Mouse (Mus musculus): ENCODE data around the gene Dnah14.
A peak's percentile ranks its signal among the peaks of the same experiment; 100 is the strongest.
"Not testable (repeated sequence)": the region's sequence is repeated elsewhere in the genome, so short reads cannot be mapped to it uniquely, and the experiment has no call there.

Dnah14 gene

GRCm38 (mm10) chr1:181599376-181599775 lies 23.0 kb downstream of the Dnah14 start:
- no peak for DNase-seq (ENCODE audit: low spot score)

DNA sequence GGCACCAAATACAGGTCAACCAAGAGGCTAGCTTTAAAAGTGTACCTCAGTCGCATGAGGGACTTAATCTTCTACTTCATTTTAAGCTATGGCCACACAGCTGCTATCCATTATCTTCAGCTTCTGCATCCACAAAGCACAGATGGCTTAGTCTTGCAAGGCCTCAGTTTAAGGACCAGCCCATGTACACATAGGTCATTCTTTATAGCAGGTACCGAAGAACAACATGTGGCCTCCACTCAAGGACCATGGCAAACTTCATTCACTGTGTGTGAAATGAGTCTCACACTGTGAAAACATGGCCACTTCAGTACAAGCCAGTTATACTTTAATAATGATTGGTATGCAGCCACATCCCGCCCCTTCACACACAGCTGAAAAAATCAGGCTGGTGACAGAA lies 34.8 kb downstream of the Dnah14 start:
- no peak for DNase-seq (ENCODE audit: low spot score)

DNA sequence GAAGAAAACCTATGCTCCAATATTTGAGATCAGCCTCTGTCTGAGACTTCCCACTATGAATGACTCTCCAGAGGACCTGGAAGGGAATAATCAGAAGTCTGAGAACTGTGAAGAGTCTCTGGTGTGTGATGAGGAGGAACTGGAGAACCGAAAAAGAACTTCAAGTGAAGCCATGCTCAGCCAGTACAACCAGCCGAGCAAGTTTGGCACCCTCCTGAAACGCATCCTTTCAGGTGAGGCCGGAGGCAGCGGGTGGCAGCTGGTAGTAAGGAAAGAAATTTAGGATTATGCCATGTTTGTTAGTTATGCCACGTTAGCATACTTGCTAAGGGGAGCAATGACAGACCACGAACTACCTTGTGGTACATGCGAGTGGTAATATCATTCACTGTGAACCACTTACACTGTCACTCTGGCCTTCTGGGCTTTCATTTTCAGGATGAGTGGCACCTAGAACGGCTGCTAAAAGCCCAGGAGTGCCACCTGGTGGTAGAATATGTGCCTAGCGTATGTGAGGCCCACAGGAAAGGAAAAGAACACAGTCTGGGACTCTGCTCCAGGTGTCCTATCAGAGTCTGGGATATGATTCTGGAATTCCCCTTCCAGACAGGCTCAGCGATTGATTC lies 39.6 kb downstream of the Dnah14 start:
- DNase-seq (ENCODE audit: low spot score): peak; percentile 58

DNA sequence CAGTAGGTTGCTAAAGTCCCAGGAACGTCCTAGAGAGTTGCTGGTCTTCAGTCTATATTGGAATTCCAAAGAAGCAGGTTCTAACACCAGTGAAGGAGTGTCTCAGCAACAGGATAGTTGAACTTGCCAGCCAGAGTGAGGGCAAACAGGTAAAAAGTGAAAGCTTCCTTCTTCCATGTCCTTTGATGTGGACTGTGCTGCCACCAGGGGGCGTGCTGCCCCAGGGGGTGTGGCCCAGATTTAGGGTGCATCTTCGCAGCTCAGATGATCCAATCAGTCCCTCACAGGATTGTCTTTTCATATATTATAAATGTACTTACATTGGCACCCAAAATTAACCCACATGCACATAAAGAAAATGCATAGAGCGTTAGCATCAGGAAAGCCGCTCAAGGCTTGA lies 41.0 kb downstream of the Dnah14 start:
- DNase-seq (ENCODE audit: low spot score): no peak

DNA sequence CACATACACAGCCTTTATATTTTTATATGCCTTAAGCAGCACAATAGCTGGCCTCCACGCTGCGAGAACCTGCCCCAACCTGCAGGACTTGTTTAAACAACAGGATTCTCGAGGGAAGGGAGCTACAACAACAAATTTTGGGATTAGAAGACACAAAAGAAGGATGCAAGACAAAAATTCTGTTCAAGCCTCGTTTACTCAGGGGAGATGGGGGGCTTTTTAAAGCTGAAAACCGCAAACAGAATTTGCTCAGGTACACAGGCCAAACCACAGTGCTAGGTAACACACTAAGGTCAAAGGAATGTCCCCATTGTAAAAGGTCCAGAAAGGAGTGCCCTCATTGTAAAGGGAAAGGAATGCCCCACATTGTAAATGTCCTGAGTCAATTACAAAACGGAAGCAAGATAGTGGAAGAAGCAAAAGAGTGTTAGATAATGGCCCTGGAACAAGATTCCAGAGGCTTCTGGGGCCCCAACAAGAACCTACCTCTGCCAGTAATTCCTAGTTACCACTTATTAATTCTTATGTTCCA lies 46.9 kb downstream of the Dnah14 start:
- DNase-seq (ENCODE audit: low spot score): peak; percentile 4

DNA sequence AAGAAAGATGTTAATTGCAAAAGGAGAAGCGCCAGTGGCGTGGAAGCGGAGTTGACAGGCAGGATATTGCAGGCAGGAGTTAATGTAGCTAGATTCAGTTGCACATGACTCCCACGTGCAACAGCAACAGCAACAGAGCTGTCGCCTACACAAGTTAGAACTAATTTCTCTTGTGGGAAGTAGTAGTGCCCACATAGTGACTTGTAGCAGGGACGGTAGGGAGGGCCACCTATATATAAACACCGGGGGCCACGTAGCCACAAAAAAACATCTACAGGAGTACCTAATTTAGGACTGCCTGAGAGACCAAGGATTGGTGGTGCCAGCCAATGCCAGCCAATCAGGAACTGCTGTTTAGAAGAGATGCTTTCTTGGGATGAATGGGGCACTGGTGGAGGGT lies 48.5 kb downstream of the Dnah14 start:
- no peak for DNase-seq (ENCODE audit: low spot score)

GRCm38 (mm10) chr1:181628276-181628675 lies 51.9 kb downstream of the Dnah14 start:
- no peak for DNase-seq (ENCODE audit: low spot score)

DNA sequence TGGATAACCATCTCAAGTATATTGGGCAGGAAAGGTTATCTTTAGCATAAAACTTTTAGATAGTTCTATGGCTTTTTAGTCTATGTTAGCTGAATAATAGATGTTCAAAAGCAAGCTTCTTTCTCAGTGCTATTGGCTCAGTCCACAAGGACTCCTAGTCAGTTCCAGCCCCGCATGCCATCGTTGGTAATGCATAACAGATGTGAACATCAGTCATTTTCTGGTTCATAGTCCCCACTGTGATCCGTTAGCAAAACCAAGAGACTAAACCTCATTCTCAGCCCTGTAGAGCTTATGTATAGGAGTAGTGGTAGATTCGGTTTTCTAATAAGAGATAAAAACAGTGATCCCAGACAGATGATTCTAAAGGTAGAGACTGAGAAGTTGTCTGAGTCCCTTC lies 55.0 kb downstream of the Dnah14 start:
- no peak for DNase-seq (ENCODE audit: low spot score)

DNA sequence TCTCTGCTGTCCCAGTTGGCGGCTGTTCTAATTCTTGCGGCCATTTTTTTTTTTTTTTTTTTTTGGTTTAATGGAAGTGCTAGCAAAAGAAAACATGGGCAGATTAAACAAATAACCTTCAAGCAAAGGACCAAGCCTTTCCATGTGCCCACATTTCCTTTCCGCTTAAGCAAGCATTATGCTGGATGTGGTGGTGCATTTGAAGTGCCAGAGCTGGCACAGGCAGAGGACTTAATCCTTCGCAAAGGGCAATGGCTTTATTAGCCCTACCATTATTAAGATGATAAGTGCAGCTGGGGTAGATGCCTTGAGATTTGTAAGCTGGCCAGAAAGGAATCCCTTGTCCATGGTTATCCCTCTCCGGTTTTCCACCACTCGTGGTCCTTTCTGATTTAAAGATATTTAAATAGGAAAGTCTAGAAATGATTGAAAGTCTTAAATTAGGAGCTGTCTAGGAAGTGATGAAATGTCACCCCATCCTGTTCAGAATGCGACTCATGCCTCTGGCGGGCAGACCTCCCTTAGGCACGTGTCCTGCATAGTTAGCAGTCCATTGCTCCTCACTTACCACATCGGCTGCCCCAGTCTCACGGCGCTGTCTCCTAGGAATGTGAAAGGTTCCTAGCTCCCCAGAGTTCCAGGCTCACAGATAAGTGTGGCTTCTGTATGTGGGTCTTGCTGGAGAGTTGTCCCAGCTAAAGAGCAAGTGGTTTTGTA lies 61.8 kb downstream of the Dnah14 start:
- DNase-seq (ENCODE audit: low spot score): no peak

DNA sequence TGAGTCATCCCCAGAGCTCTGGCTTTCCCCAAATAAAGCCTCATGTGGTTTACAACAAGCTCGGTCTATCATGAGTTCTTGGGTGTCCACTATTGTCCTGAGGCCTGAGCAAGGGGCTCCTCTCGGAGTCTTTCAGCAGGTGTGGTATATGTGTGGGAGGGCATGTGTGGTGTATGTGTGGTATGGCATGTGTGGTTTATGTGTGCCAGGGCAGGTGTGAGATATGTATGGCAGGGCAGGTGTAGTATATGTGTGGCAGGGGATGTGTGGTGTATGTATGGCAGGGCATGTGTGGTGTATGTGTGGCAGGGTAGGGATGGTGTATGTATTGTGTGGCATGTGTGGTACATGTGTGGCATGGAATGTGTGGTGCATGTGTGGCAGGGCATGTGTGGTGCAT lies 64.0 kb downstream of the Dnah14 start:
- DNase-seq (ENCODE audit: low spot score): no peak

- no peak for DNase-seq (ENCODE audit: low spot score)
Observed at GRCm38 (mm10) chr1:181647467-181647866, 71.1 kb downstream of the Dnah14 start.

DNA sequence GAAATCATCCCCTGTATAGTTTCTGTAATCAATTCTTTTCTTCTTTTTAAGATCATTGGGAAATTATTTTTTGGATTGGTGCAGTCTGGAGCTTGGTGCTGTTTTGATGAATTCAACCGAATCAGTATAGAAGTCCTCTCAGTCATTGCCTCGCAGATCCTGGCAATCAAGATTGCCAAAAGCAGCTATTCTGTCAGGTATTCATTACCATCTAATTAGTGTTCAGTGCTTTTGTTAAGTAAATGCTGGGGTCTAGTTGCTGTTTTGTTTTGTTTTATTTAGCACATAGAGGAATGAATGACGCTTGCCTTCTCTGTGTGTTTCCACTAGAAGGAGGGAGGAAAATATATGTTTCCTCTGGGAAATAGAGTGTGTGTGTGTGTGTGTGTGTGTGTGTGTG lies 77.1 kb downstream of the Dnah14 start:
- no peak for DNase-seq (ENCODE audit: low spot score)

DNA sequence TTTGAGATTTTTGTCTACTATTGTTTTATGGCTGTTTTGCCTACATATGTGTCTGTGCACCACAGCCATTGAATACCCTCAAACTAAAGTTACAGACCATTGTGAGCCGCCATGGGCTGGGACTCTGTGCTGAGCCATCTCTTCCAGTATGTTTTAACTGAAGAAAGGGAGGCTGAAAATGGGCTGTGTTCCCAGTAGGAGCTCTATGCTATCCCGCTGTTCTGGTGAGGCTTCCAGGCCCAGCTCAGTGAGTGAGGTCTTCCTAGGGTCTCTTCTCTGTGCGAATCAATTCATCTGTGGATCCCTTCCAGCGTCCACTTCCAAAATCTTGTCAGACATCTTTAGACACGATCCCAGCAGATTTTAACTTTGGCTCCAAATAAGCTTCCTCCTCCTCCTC lies 80.1 kb downstream of the Dnah14 start:
- no peak for DNase-seq (ENCODE audit: low spot score)

GRCm38 (mm10) chr1:181666801-181667200 lies 90.4 kb downstream of the Dnah14 start:
- DNase-seq (ENCODE audit: low spot score): no peak

GRCm38 (mm10) chr1:181694729-181695498 lies 118.6 kb downstream of the Dnah14 start:
- no peak for DNase-seq (ENCODE audit: low spot score)

- peak; percentile 10 for DNase-seq (ENCODE audit: low spot score)
Observed at GRCm38 (mm10) chr1:181728707-181729106, 152.3 kb downstream of the Dnah14 start.

DNA sequence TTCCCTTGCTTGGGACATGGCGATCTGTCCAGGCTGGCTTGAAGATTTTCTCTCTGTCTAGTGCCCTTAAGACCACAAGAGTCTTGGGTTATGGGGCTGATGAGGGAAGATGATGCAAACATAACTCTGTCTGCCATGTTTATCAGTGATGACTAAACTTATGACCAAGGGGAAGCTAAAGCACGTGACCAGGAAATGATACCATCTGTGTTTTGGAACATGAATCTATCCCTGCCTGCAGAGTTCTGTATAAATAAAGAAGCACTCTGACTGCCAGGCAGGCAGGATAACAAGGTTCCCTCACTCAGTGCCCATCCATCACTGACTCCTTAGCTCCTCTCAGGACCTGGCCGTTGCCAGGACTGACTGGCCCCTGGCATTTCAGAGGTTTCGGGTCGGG lies 157.2 kb downstream of the Dnah14 start:
- no peak for DNase-seq (ENCODE audit: low spot score)

DNA sequence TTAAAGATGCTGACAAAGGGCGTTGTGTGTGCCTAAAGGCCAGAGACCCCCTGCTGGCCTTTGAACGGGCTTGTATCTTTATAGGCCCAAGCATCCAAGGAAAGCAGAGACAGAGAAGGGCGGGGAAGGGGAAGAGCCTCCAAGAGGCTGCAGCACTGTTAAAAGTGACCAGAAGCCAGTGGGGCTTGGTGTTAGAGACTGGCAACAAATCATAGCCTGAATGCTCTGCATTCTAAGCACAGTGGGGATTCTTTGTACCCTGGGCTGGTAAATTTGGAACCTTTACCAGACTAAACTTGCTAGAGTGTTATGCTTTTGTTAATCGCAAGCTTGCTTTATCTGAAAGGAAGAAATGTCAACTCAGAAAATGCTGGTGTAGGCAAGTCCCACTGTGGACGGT lies 163.9 kb downstream of the Dnah14 start:
- DNase-seq (ENCODE audit: low spot score): no peak

- DNase-seq (ENCODE audit: low spot score): no peak
Observed at GRCm38 (mm10) chr1:181742251-181742885, 166.0 kb downstream of the Dnah14 start.

DNA sequence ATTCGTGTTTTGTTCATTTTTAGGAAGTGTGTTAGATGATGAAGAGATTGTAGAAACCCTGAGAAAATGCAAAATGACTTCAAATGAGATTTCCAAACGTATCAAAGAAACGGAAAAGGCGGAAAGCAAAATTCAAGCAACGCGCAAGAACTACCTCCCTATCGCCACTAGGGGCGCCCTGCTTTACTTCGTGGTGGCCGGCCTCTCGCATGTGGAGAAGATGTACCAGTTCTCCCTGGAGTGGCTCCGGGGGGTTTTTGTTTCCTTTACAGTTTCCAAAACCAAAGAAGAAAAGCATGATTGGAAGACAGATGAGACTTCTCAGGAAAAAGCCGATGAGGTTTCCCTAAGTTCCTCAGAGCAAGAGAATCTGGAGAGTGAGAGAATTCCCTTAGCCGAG lies 193.0 kb downstream of the Dnah14 start:
- DNase-seq (ENCODE audit: low spot score): no peak

DNA sequence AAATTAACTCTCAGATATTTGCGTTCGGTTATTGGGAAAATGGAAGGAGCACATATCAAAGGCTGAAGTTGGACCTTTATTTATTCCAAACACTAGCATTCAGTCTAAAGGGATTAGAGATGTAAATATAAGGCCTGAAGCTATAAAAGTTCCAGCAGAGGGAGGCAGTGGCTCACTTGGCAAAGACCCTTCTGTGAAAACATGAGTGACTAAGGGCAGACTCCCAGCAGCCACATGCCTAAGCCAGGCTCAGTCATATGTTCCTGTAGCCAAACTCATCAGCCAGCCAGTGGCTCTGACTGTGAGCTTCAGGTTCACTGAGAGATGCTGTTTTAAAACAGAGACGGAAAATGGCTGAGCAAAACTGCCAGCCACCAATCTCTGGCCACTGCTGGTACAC lies 195.5 kb downstream of the Dnah14 start:
- DNase-seq (ENCODE audit: low spot score): no peak

DNA sequence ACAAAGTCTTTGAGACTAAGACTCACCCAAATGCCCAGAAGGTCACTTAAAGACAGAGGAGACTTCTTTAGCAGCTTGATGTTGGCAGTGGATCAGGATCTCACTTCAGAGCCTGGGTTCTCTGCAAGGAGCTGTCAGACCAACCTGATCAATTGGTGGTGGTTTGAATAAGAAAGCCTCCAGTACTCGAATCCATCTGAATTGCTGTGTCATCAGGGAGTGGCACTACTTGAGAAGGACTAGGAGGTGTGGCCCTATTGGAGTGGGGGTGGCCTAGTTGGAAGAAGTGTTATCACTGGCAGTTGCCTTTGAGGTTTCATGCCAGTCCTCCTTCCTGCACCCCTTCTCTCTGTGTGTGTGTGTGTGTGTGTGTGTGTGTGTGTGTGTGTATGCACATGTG lies 200.2 kb downstream of the Dnah14 start:
- no peak for DNase-seq (ENCODE audit: low spot score)

- DNase-seq (ENCODE audit: low spot score): not testable (repeated sequence)
Observed at GRCm38 (mm10) chr1:181782600-181782999, 206.2 kb downstream of the Dnah14 start.
